Mouse (Mus musculus): ENCODE data around the gene Cops9. TPM values are rescaled to one million over a fixed set of nuclear protein-coding genes. Genes with fewer than 3 reads are reported as not detected.

Cops9 gene
- polyA plus RNA-seq, 1 experiment from 2014 or later: 354 TPM

GRCm38 (mm10) chr1:92638736-92639135, 3.0 kb downstream of the Cops9 start:
- Histone ChIP-seq H3K9me3 (ENCODE audit: control insufficient read depth, low read length) (no peaks in the 10 kb centered on the region), H3K27ac (ENCODE audit: low read depth, low read length) (no peak overlapping the region), H3K27me3 (replicated peaks; ENCODE audit: control insufficient read depth, insufficient read depth, low read length) (no peaks in the 10 kb centered on the region), H3K9ac (ENCODE audit: low read depth, low read length) (no peak overlapping the region), H3K4me1 (replicated peaks; ENCODE audit: control insufficient read depth, insufficient read depth, low read length) (peaks cover 10% of the 10 kb centered on the region; the same call in 1 of the 2 replicates), H3K4me2 (no peak overlapping the region), H3K4me3 (ENCODE audit: low read depth, low read length) (no peak overlapping the region), H3K36me3 (ENCODE audit: control insufficient read depth, insufficient read depth, low read length) (peaks cover 6% of the 10 kb centered on the region; the same call in 1 of the 2 replicates)
- 93% methylated on average over 4 of the region's 4 CpGs for WGBS
- DNase-seq (ENCODE audit: low spot score) (no peak), ATAC-seq (replicated peaks; ENCODE audit: low FRiP score) (no peak)

- ATAC-seq (replicated peaks; ENCODE audit: low FRiP score) (no peak), DNase-seq (ENCODE audit: low spot score) (no peak)
- Histone ChIP-seq H3K9ac (ENCODE audit: low read depth, low read length) (no peak overlapping the region), H3K4me1 (replicated peaks; ENCODE audit: control insufficient read depth, insufficient read depth, low read length) (peaks cover 10% of the 10 kb centered on the region; the same call in 1 of the 2 replicates), H3K9me3 (ENCODE audit: control insufficient read depth, low read length) (no peaks in the 10 kb centered on the region), H3K27me3 (replicated peaks; ENCODE audit: control insufficient read depth, insufficient read depth, low read length) (no peaks in the 10 kb centered on the region), H3K27ac (ENCODE audit: low read depth, low read length) (no peak overlapping the region), H3K4me3 (ENCODE audit: low read depth, low read length) (no peak overlapping the region), H3K36me3 (ENCODE audit: control insufficient read depth, insufficient read depth, low read length) (peaks cover 6% of the 10 kb centered on the region; the same call in 1 of the 2 replicates), H3K4me2 (no peak overlapping the region)
- WGBS: 89% methylated on average over 3 of the region's 3 CpGs
Observed at GRCm38 (mm10) chr1:92638181-92638580, 3.6 kb downstream of the Cops9 start.

- Histone ChIP-seq H3K4me2 (no peak overlapping the region), H3K9me3 (ENCODE audit: control insufficient read depth, low read length) (no peaks in the 10 kb centered on the region), H3K36me3 (ENCODE audit: control insufficient read depth, insufficient read depth, low read length) (peaks cover 6% of the 10 kb centered on the region; the same call in 1 of the 2 replicates), H3K27me3 (replicated peaks; ENCODE audit: control insufficient read depth, insufficient read depth, low read length) (no peaks in the 10 kb centered on the region), H3K27ac (ENCODE audit: low read depth, low read length) (no peak overlapping the region), H3K4me1 (replicated peaks; ENCODE audit: control insufficient read depth, insufficient read depth, low read length) (peaks cover 10% of the 10 kb centered on the region; the same call in 1 of the 2 replicates), H3K9ac (ENCODE audit: low read depth, low read length) (no peak overlapping the region), H3K4me3 (ENCODE audit: low read depth, low read length) (no peak overlapping the region)
- DNase-seq (ENCODE audit: low spot score) (no peak), ATAC-seq (replicated peaks; ENCODE audit: low FRiP score) (no peak)
- WGBS: 91% methylated on average over 15 of the region's 15 CpGs
Observed at GRCm38 (mm10) chr1:92637501-92638172, 4.1 kb downstream of the Cops9 start.

- Histone ChIP-seq H3K27ac (ENCODE audit: low read depth, low read length) (no peak overlapping the region), H3K9ac (ENCODE audit: low read depth, low read length) (no peak overlapping the region), H3K27me3 (replicated peaks; ENCODE audit: control insufficient read depth, insufficient read depth, low read length) (no peaks in the 10 kb centered on the region), H3K36me3 (ENCODE audit: control insufficient read depth, insufficient read depth, low read length) (peaks cover 6% of the 10 kb centered on the region; the same call in 1 of the 2 replicates), H3K4me3 (ENCODE audit: low read depth, low read length) (no peak overlapping the region), H3K4me2 (no peak overlapping the region), H3K9me3 (ENCODE audit: control insufficient read depth, low read length) (no peaks in the 10 kb centered on the region), H3K4me1 (replicated peaks; ENCODE audit: control insufficient read depth, insufficient read depth, low read length) (peaks cover 10% of the 10 kb centered on the region; the same call in 1 of the 2 replicates)
- WGBS: 90% methylated on average over 11 of the region's 11 CpGs
- DNase-seq (ENCODE audit: low spot score): no peak
- ATAC-seq (replicated peaks; ENCODE audit: low FRiP score): no peak
Observed at GRCm38 (mm10) chr1:92636676-92637075, 5.1 kb downstream of the Cops9 start.

GRCm38 (mm10) chr1:92636015-92636414, 5.8 kb downstream of the Cops9 start:
- H3K9me3 ChIP-seq (ENCODE audit: control insufficient read depth, low read length): no peaks in the 10 kb centered on the region
- no peak overlapping the region for H3K4me2 ChIP-seq
- H3K9ac ChIP-seq (ENCODE audit: low read depth, low read length): no peak overlapping the region
- no peaks in the 10 kb centered on the region for H3K27me3 ChIP-seq (replicated peaks; ENCODE audit: control insufficient read depth, insufficient read depth, low read length)
- ATAC-seq (replicated peaks; ENCODE audit: low FRiP score) (no peak), DNase-seq (ENCODE audit: low spot score) (no peak)
- WGBS: 80% methylated on average over 8 of the region's 8 CpGs
- H3K27ac ChIP-seq (ENCODE audit: low read depth, low read length): no peak overlapping the region
- no peak overlapping the region for H3K4me3 ChIP-seq (ENCODE audit: low read depth, low read length)
- peaks cover 6% of the 10 kb centered on the region; the same call in 1 of the 2 replicates for H3K36me3 ChIP-seq (ENCODE audit: control insufficient read depth, insufficient read depth, low read length)
- peaks cover 8% of the 10 kb centered on the region; the same call in 1 of the 2 replicates for H3K4me1 ChIP-seq (replicated peaks; ENCODE audit: control insufficient read depth, insufficient read depth, low read length)

GRCm38 (mm10) chr1:92634976-92635599, 6.7 kb downstream of the Cops9 start:
- Histone ChIP-seq H3K27me3 (replicated peaks; ENCODE audit: control insufficient read depth, insufficient read depth, low read length) (no peaks in the 10 kb centered on the region), H3K36me3 (ENCODE audit: control insufficient read depth, insufficient read depth, low read length) (peaks cover 6% of the 10 kb centered on the region; the same call in 1 of the 2 replicates), H3K9me3 (ENCODE audit: control insufficient read depth, low read length) (no peaks in the 10 kb centered on the region), H3K4me3 (ENCODE audit: low read depth, low read length) (no peak overlapping the region), H3K27ac (ENCODE audit: low read depth, low read length) (no peak overlapping the region), H3K9ac (ENCODE audit: low read depth, low read length) (no peak overlapping the region), H3K4me2 (no peak overlapping the region), H3K4me1 (replicated peaks; ENCODE audit: control insufficient read depth, insufficient read depth, low read length) (no peaks in the 10 kb centered on the region)
- ATAC-seq (replicated peaks; ENCODE audit: low FRiP score) (no peak), DNase-seq (ENCODE audit: low spot score) (no peak)
- 92% methylated on average over 4 of the region's 4 CpGs for WGBS

GRCm38 (mm10) chr1:92634569-92634968, 7.2 kb downstream of the Cops9 start:
- DNase-seq (ENCODE audit: low spot score): no peak
- WGBS: 74% methylated on average over 1 of the region's 1 CpGs
- ATAC-seq (replicated peaks; ENCODE audit: low FRiP score): no peak
- Histone ChIP-seq H3K4me3 (ENCODE audit: low read depth, low read length) (no peak overlapping the region), H3K4me2 (no peak overlapping the region), H3K4me1 (replicated peaks; ENCODE audit: control insufficient read depth, insufficient read depth, low read length) (no peaks in the 10 kb centered on the region), H3K27me3 (replicated peaks; ENCODE audit: control insufficient read depth, insufficient read depth, low read length) (no peaks in the 10 kb centered on the region), H3K9me3 (ENCODE audit: control insufficient read depth, low read length) (no peaks in the 10 kb centered on the region), H3K9ac (ENCODE audit: low read depth, low read length) (no peak overlapping the region), H3K36me3 (ENCODE audit: control insufficient read depth, insufficient read depth, low read length) (peaks cover 6% of the 10 kb centered on the region; the same call in 1 of the 2 replicates), H3K27ac (ENCODE audit: low read depth, low read length) (no peak overlapping the region)

- WGBS: 85% methylated on average over 8 of the region's 8 CpGs
- no peak for ATAC-seq (replicated peaks; ENCODE audit: low FRiP score)
- no peak for DNase-seq (ENCODE audit: low spot score)
- H3K4me3 ChIP-seq (ENCODE audit: low read depth, low read length): no peak overlapping the region
- no peaks in the 10 kb centered on the region for H3K27me3 ChIP-seq (replicated peaks; ENCODE audit: control insufficient read depth, insufficient read depth, low read length)
- no peaks in the 10 kb centered on the region for H3K4me1 ChIP-seq (replicated peaks; ENCODE audit: control insufficient read depth, insufficient read depth, low read length)
- no peak overlapping the region for H3K4me2 ChIP-seq
- no peak overlapping the region for H3K27ac ChIP-seq (ENCODE audit: low read depth, low read length)
- H3K9ac ChIP-seq (ENCODE audit: low read depth, low read length): no peak overlapping the region
- peaks cover 6% of the 10 kb centered on the region; the same call in 1 of the 2 replicates for H3K36me3 ChIP-seq (ENCODE audit: control insufficient read depth, insufficient read depth, low read length)
- H3K9me3 ChIP-seq (ENCODE audit: control insufficient read depth, low read length): no peaks in the 10 kb centered on the region
Observed at GRCm38 (mm10) chr1:92633726-92634125, 8.1 kb downstream of the Cops9 start.

Data from liver, embryonic 11.5 days (tissue).